9 mouse cellular contexts compared by ENCODE assay signal in the genomic region with DNA sequence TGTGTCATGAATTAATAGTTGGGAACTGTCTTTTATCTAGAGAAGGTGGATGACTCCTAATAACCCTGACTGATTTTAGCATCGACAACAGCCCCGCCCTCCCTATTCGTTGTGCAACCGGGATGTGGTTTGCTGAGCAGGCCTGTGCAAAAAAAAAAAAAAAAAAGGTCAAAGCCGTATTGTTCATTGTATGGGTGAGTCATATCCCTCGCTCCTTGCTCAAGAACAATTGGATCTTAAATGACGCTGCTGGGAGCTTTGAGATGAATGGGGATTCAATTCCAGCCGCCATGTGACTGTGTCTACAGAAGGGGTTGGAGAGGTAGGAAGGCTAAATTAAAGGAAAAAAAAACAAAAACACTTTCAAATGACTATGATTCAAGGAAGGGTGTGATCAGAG.
DNase-seq lines count a peak whose midpoint lies in the region; ATAC-seq and TF ChIP-seq lines count a peak whose summit lies in the region.
"Had no signal": no experiment of that assay in that cellular context is flagged by ENCODE, and none has a peak within 500 bp of the region (broad histone marks: within the 10 kb centered on the region; RNA-seq: fewer than 3 reads in every experiment).

No protein-coding gene starts in this region.

- H3K9ac ChIP-seq in kidney, postnatal 0 days (ENCODE audit: low read depth, low read length), result no peak overlapping the region
- H3K9ac ChIP-seq in ES-E14 (ENCODE audit: insufficient read depth, low read depth, low read length, poor library complexity, severe bottlenecking), result no peak overlapping the region
- H3K9ac ChIP-seq: liver, embryonic 15.5 days had no signal

- intact Hi-C loops in gastrocnemius, postnatal 14 days (cut with DNase I; ENCODE audit: low total_unique reads), result no loop called here

- no peak overlapping the region for H3K27ac ChIP-seq in kidney, postnatal 0 days
- no peak overlapping the region for H3K27ac ChIP-seq in ES-E14 (ENCODE audit: insufficient read depth, low read depth, low read length, poor library complexity, severe bottlenecking)
- H3K27ac ChIP-seq: liver, embryonic 15.5 days had no signal

- WGBS in kidney, postnatal 0 days, result 47% methylated on average over 8 of the region's 8 CpGs

- TF ChIP-seq CTCF in kidney, postnatal 0 days (IDR thresholded peaks at IDR 0.05; ENCODE audit: low read depth), result no peak

- no peaks in the 10 kb centered on the region for H3K27me3 ChIP-seq in kidney, postnatal 0 days (ENCODE audit: insufficient read depth, low read length)
- H3K27me3 ChIP-seq: liver, embryonic 15.5 days had no signal

- in situ Hi-C loops in ES-E14 (cut with MboI; ENCODE audit: low sequenced_read_pairs in 2 of 2, unreplicated experiment in 2 of 2), result no loop called here

- H3K36me3 ChIP-seq in kidney, postnatal 0 days (ENCODE audit: insufficient read depth, low read length), result no peaks in the 10 kb centered on the region
- H3K36me3 ChIP-seq in ES-E14 (ENCODE audit: control insufficient read depth, insufficient read depth, low read length, poor library complexity, severe bottlenecking), result no peaks in the 10 kb centered on the region
- H3K36me3 ChIP-seq: liver, embryonic 15.5 days had no signal

- H3K4me2 ChIP-seq in kidney, postnatal 0 days (ENCODE audit: low read length), result no peak overlapping the region
- H3K4me2 ChIP-seq: liver, embryonic 15.5 days had no signal

- H3K4me3 ChIP-seq in kidney, postnatal 0 days (replicated peaks; ENCODE audit: low read depth, low read length), result no peak overlapping the region
- no peak overlapping the region for H3K4me3 ChIP-seq in ES-E14 (ENCODE audit: insufficient read depth in 1 of 2, low read depth in 1 of 2, low read length in 2 of 2, poor library complexity in 1 of 2, severe bottlenecking in 1 of 2)
- H3K4me3 ChIP-seq: liver, embryonic 15.5 days had no signal

- ATAC-seq in kidney, postnatal 0 days (replicated peaks; ENCODE audit: low FRiP score, low read depth), result no peak; the same call in 1 of the 2 replicates

- DNase-seq in kidney, postnatal 0 days (ENCODE audit: low spot score), result peak; percentile 32
- no peak for DNase-seq in kidney, postnatal 14 days
- no peak for DNase-seq in ES-E14 (ENCODE audit: low read depth, low spot score)
- peak; percentile 59 for DNase-seq in c-Kit-positive CD71-negative TER-119-negative erythroid progenitor cells, embryonic 14.5 days (ENCODE audit: low read depth)
- DNase-seq in mesoderm, embryonic 11.5 days (ENCODE audit: low read depth, low spot score), result peak; percentile 41
- no peak for DNase-seq in frontal cortex, postnatal 25 days (ENCODE audit: low spot score in 2 of 2)
- no peak for DNase-seq in cerebellum, postnatal 4 days (ENCODE audit: low spot score in 2 of 2)
- DNase-seq in gastrocnemius, postnatal 14 days, result no peak

- no peaks in the 10 kb centered on the region for H3K4me1 ChIP-seq in kidney, postnatal 0 days (replicated peaks; ENCODE audit: insufficient read depth, low read length)
- H3K4me1 ChIP-seq in ES-E14 (ENCODE audit: control insufficient read depth in 2 of 2, insufficient read depth in 2 of 2, low read length in 2 of 2, poor library complexity in 1 of 2), result 0 out of 4 replicates have a peak, but pooled peaks cover 0 to under 1% of the 10 kb centered on the region in 2 experiments
- H3K4me1 ChIP-seq: liver, embryonic 15.5 days had no signal

- no peaks in the 10 kb centered on the region for H3K9me3 ChIP-seq in kidney, postnatal 0 days (replicated peaks; ENCODE audit: low read length)
- no peaks in the 10 kb centered on the region for H3K9me3 ChIP-seq in ES-E14 (ENCODE audit: control insufficient read depth, insufficient read depth, low read depth, low read length)
- H3K9me3 ChIP-seq: liver, embryonic 15.5 days had no signal

TF ChIP-seq in ES-E14, 5 proteins besides CTCF, POLR2A, EP300 and RAD21:
- TF ChIP-seq HCFC1 (IDR thresholded peaks at IDR 0.05; ENCODE audit: borderline replicate concordance, insufficient read depth, low read length), result no peak
- peak; percentile 94 for TF ChIP-seq ZNF384 (IDR thresholded peaks at IDR 0.05; ENCODE audit: low read depth, low read length)

Comparison
In these comparisons a context has a peak if more than half of its experiments do, and no peak if none do; other contexts are left out.
1. DNase-seq: peak in kidney, postnatal 0 days (single experiment), c-Kit-positive CD71-negative TER-119-negative erythroid progenitor cells, embryonic 14.5 days (single experiment) and mesoderm, embryonic 11.5 days (single experiment); none in kidney, postnatal 14 days (single experiment), ES-E14 (single experiment), frontal cortex, postnatal 25 days (0 of 2), cerebellum, postnatal 4 days (0 of 2) and gastrocnemius, postnatal 14 days (single experiment).